Mouse (Mus musculus) small intestine, adult 2 months (tissue): ENCODE results near the gene Cdk6.

Source experiments
- CTCF ChIP-seq: fragments of 200-500 bp; IDR thresholded peaks from 2 replicates; pipeline ENCODE4 v1.5.1; 2012; ENCODE audit warnings: low read depth, mild to moderate bottlenecking, control low read depth, inconsistent platforms, low read length, moderate library complexity, mixed read lengths; ENCODE audit not compliant: insufficient replicate concordance, insufficient read length; ENCODE audit errors: extremely low read depth
- POLR2A ChIP-seq: fragments of 200-500 bp; IDR thresholded peaks from 2 replicates; pipeline ENCODE4 v1.6.1; 2012; ENCODE audit warnings: low read depth, mild to moderate bottlenecking, control low read depth, inconsistent platforms, low read length, moderate library complexity

DNA sequence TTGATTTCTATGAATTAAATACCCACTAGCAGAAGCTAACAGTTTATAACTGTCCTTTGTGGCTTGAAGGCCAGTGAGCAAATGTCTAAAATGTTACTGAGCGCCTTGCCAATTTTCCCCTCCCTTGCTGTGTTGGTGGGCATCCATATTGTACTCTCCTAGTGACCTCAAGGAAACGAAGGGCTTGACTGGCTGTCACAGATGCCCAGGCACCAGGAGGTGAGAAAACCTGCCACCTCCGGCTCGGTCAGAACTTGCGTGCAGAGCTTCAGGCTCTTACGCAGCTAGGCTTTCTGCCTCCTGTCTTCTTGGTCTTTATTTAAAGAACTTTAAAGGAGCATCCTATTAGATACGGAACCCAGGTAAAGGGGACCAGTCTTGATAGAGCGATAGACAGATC, 136.9 kb downstream of the Cdk6 start:
- no peak for TF ChIP-seq POLR2A
- TF ChIP-seq CTCF: no peak
